Mouse (Mus musculus) layer of hippocampus, adult 9-11 months (tissue): ENCODE results near the gene Itgb1bp1.

Experiments used
- DNase-seq: peaks from one replicate; pipeline ENCODE4 v3.0.0; 2022

The Itgb1bp1 gene

DNA sequence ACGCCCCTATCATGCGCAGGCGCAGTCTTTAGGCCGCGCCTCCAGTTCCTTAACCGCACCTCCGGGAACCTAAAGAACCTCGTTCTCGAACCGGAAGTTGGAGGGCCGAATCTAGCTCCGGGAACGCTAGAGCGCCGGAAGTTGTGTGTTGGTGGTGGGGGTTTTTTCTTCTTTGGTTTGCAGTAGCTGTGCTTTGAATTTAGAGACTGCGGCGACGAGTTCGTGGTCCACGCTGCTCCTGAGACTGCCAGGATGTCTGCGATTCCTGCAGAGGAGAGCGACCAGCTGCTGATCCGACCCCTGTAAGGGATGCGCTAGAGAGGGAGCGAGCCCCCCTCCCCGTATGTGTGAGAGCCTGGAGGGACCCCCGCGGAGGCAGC is at the start of gene Itgb1bp1:
Gene Itgb1bp1, minus strand, starts transcription at position 42 of the 380 bp plus-strand sequence.
- DNase-seq: peak; percentile 98

DNA sequence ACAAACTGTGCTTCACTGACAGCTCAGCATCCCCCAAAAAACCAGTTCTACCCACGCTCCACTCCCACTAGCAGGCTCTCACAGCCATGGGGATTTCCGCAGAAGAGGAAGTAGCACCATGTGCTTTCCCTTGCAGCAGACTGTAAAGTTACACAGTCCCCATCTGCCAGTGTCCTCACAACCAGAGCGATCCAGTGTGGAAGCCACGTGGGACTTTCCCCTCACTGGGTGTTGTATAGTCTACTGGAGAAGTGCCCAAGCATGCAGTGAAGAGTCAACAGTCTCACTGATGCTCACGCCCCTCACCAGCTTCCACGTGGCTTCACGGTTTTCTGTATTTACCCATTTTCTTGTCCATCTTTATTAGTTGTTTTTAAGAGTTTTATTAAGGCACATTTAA is 49.8 kb upstream of the Itgb1bp1 start:
- DNase-seq: peak; percentile 91

DNA sequence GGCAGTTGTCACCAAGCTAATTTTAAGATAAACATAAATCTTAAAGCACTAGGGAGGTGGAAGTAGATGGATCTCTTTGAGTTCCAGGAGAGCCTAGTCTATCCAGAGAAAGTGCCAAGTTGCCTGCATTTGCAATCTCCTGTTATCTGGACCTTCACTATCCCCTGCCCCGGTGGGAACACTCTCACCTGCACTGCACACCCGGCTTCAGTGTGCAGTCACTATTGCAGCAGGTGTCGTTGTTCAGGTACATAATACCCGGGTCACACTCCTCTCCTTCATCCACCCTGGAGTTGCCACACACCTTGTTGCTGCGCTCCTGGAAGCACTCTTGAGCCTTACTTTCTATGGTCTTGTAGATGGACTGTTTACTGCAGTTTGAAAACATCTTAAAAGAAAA is 47.7 kb upstream of the Itgb1bp1 start:
- DNase-seq: no peak

DNA sequence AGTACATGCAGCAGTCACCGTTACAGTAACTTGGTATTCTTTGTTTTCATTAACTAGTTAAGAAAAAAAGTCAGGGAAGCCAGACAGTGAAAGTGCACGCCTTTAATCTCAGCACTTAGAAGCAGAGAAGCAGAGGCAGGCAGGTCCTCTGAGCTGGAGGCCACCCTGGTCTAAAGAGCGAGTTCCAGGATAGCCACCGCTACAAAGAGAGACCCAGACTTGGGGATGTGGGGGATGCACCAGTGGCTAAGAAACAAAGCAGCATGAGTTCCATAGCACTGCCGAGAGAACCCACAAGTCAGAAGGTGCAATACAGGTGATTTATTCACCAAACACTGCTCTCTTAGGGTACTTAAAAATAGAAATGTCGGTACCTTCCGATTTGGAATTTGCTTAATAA is 46.9 kb upstream of the Itgb1bp1 start:
- no peak for DNase-seq

DNA sequence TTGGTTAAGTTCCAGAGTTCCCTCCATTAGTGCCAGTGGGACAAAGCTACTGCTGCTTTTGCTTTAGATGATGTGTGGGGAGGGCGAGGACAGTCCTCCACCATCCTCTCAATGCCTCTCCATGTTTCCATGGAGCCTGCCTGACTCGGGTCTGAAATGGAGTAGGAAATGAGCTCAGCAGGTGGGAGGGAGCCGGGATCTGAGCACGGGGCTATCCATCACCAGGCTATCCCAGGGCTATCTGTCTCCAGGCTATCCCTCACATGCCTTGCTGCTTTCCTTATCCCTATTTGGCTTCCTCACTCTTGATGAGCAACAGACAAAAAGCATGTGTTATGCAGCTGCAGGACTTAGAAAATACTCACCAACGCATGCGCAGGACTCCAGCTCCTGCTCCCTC is 45.6 kb upstream of the Itgb1bp1 start:
- DNase-seq: no peak

DNA sequence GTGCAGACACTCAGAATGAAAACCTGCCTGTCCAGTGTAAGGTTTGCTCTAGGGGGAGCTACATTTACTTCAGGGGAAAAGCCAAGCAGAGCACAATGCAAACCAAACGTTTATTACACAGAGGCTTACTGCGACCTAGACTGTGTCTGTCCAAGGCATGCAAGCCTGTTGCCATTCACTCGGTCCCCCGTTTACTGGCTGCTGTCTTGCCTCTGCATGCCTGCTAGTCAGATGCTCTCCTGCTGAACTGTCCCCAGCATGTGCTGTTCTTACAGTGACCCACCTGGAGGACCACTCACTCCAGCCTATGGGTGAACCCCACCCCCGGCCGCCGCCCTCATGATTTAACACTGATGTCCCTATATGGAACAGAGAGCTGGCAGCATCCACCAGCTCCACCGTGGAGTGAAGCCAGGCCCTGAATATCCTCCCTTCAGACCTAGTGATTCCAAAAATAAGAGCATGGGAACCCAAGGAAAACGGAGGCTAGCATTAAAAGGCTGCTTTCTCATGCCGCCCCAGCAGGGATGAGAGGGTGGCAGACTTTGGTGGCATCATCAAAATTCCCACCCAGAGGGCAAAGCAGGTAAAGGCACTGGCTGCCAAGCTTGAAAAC is 45.0 kb upstream of the Itgb1bp1 start:
- DNase-seq: no peak

DNA sequence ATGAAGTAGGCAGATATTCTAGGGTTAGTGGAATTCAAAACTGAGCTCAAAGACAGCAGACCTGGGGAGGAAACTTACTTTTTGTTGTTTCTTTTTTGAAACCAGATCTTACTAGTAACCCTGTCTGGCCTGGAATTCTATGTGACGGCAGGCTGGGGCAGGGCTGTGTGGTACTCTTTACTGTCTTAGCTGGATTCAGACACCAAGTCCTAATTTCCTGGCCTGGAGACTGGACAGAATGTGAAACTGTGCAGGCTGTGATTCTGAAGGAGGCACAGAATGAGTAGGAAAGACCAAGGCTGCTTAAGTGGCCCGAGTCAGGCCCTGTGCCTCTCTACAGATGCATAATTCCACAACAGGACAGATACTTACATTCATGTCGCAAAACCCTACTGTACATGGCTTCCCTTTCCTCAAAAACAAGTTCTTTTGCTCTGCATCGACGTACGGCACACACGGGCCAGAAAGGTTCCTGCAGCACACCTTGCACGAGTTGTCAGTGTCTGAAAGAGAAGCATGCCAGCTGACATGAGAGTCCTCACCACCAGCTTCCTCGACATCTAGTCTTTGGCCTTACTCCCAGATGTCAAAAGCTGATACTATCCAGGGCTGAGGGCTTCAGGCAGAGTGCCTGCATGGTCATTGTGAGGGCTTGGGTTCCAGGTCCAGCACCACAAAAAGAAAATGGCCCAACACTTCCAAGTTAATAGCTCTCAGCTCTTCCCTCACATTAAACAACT is 43.7 kb upstream of the Itgb1bp1 start:
- no peak for DNase-seq

DNA sequence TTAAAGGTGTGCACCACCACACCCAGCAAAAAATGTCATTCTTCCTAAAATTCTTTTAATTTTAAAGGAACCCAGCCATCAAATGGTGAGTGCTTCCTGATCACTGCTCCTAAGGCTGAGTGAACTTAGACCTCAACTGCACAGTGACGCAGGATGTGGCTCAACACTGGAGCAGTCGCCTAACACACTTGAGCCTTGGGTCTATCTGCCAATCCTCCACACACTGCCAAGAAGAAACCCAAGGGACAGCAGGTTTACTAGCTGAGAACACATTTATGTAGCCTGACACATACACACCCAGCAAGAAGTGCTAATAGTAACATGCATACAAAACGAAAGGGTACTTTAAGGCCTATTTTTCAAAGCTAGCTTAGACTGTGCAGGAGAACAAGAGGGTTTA is 40.2 kb upstream of the Itgb1bp1 start:
- DNase-seq: no peak

DNA sequence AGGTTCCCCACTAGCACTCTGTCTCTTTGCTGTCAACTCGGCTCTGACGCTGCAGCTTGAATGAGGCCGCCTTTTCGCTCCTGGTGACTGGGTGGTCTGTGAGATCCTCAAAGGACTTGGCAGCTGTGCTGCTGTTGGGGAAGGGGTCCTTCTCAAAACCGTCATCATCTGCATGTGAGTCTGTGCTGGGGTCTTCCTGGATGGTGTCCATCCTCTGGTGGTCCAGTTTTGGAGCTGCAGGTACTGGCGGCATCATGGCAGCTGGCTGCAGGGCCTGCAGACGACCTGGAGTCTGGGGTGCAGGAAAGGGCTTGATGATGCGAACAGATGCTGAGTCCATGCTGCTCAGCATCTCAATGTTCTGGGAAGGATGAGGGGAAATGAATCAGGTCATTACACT is 39.2 kb upstream of the Itgb1bp1 start:
- no peak for DNase-seq

DNA sequence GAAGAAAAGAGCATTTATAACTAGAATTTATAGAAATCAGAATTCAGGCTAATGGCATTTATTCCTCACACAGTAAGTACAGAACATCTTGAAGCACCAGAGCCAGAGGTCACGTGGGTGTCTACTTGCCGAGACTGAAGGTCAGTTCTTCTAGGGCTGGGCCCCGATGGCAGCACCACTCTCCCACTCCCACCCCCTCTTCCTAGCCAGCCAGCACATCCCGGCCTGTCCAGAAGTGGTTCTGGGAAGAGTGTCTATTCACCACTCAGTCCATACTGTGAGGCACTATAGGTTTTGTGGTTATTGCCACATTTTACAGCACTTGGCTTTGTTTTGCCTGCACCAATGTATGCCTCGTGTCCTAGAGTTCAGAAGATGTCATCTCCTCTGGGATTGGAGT is 38.0 kb upstream of the Itgb1bp1 start:
- DNase-seq: no peak

DNA sequence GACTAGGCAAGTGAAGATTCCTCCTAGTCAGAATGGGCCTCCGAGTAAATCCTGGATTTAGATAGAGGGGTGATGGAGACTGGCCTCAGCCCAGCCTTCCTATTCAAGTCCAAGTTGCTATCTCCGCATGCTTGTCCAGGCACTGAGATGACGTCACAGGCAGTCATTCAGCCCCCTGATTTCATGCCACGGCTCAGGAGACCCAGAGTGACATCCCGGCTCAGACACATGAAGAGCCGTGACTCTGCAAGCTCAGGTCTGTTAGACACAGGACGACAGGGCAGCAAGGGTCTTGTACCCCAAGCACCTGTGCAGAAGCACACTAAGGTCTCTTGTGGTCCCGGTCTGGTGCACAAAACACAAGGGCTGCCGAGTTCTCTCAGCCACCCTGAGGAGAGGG is 36.8 kb upstream of the Itgb1bp1 start:
- DNase-seq: no peak

DNA sequence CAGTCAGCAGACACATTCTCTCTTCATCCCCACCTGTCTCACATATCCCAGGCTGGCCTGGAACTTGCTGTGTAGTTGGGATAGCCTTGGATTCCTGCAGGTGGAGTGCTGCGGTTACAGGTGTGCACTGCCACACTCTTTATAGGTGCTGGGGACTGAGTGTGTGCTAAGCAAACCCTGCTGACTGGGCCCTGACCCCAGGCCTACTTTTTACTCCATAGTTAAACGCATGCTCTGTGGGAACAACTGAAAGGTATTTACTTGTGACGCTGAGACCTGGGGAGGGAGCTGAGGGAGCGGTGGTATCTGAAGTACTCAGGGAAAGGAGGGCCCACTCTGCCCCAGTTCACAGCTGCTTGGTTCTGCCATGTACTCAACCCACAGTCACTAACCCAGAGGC is 36.2 kb upstream of the Itgb1bp1 start:
- DNase-seq: no peak

DNA sequence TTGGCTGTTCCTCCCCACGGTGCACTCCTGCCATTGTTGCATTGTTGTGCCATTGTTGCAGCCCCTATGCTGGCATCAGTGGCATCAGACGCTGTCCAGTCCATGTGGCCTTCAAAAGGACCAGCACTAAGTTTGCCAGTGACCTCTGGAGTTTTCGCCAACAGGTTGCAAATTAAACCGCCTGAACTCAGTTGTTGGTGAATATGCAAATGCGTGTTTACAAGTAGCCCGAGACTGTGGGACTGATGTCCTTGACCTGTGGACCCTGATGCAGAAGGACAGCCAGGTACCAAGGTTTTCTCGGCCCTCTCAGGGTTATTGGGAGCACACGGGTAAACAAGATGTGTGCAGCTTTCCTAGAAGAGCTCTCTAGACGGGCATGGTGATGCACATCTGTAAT is 35.1 kb upstream of the Itgb1bp1 start:
- DNase-seq: no peak

DNA sequence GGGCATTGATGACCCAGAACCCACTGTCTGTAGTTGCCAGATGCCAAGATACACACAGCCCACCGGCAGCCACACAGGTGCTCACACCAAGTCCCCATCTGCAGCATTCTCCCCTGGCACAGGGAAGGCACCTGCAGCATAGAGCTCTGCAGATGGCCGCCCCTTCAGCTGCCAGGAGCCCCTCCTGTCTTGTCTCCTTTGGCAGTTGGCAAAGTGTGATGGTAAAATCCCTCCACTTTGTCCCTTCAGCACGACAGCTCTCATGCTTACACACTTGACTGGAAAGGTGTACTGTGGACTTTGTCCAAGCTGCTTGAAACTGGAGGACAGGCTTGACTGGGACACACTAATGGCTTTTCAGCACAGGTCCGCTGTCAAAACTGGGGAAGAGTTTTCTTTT is 34.2 kb upstream of the Itgb1bp1 start:
- no peak for DNase-seq

DNA sequence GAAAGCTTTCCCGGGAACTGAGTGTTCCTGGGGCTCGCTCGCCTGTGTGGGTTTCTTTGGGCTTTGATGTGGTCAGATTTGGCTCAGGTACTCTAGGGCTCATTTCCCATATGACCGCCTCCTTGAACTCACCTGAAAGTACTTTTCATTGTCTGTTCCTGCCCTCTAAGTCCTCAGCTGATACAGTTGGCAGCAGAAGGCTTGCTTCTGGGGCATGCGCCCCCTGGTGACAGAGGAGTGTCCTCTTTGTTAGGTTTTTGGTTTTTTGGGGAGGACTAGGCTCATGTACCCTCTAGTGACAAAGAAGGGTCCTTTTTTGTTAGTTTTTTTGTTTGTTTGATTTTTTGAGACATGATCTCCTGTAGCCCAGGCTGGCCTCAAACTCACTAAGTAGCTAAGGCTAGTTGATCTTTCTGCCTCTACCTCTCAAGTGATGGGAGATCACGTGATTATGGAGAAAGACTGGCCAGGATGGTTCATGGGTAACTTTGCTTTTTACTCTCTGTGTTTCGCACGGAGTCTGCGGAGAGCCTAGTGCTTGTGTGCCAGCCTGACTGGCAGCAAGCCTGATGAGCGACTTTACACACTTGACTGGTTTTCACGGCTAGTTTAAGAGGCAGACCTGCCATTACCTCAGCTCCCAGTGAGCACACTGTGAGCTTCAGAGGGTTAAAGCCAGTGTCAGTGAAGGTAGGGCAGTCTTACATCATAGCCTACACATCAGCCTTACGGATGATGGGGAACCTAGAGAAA is 32.2 kb upstream of the Itgb1bp1 start:
- DNase-seq: peak; percentile 37

DNA sequence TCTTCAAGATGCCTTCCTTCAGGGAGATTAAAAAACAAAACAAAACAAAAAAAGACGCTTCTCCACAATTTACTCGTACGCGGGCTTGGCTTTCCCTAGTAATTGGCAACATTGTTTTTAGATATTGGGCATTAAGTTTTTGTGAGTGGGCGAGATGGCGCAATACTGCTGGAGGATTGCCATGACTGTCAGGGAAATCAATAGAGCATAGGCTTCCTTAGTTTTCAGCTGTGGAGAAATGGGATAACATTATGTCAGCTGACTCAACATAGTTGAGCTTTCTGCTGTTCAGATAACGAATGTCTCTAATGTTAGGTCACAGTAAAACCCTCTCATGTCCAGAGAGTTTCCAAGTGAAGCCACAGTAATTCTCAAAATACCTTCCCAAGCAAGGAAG is 30.8 kb upstream of the Itgb1bp1 start:
- peak; percentile 42 for DNase-seq

DNA sequence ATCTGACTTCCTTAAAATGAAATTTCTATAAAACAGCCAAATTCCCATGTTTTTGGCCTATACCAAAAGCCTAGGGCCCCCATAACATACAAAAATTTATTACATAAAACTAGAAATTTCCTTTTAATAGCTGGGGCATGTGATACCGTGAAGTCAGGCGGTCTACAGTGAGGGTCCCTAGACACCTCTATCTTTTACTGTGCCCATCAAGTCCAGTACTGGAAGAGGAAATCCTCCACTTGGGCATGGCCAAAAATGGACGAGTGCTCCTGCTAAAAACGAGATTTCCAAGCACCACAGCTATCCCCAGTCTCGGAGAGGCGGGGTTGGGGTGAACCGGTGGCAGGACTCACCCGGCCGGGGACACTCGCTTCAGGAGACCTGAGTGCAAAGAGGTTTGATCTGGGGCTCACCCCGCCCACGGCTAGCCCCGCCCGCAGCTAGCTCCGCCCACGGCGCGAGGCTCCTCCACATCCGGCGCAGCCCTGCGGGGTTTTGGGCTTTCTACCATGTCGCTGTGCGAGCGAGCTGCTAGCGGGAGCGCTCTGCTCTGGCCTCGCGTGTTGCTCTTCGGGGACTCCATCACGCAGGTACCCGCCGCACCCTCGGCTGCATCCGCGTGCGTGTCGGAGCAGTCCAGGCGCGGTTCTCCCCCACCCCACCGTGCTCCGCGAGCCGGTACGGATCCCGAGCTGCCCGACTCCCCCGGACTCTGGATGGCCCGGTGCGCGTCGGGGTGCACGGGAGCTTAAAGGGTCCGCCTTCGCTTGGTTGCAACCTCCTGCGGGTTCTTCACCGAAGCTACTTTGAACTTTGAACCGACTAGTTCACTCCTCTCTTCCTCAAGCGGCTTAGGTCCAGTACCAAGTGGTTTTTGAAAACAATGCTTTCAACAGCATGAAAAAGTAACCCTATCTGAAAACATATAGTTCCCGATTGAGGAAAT is 30.1 kb upstream of the Itgb1bp1 start, which contains the start of gene Iah1:
Gene Iah1, plus strand, starts transcription at position 467 of the 946 bp plus-strand sequence.
- peak; percentile 75 for DNase-seq

DNA sequence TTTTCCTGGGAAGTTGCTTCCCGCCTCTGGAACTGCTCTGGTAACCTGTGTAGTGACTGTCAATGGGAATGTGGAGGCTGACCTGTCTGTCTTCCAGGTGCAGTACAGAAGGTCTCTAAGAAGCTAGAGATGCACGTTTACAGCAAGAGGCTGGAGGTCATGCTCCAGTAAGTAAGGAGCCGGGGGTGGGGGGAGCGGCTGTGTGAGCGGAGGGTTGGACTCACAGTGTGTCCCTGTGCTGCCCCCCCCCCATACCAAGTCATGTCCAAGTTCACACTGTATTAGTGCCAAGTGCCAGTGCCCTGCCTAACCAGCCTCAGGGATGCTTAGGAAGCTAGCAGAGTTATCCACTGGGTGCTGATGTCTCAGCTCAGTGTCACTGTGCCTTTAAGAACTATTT is 26.1 kb upstream of the Itgb1bp1 start:
- no peak for DNase-seq

DNA sequence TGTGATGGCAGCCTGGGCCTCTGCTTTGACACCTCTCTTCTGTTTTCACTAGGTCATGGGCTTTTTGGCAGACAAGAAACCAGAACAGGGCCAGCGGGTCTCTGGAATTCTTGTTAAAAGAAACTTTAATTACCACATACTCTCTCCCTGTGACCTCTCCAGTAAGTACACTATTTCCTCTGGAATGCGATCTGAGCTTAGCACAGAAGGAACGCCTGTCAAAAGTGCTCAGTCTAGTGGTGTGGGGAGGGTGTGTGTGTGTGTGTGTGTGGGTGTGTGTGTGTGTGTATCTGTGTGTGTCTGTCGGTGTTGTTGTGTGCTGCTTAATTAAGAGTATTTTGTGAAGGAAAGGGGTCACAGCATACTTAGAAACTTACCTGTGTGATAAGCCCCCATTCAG is 20.6 kb upstream of the Itgb1bp1 start:
- no peak for DNase-seq

DNA sequence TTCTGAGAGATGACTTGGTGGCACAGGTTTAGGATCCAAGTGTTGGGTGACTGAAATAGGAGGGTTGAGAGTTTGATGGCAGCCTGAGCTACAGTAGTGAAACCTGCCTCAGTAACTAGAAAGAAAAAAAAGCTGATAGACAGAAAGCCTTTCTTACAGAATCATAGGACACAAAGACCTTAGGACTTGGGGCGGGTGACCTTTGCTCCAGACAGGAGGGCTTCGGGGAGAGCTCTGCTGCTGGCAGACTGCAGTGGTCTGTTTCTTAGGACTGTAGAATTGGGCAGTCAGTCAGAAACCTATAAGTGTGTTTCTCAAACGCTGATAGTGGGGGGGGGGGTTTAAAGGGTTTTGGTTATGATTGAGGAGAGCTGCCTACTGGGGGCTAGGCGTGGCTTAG is 19.7 kb upstream of the Itgb1bp1 start:
- no peak for DNase-seq

DNA sequence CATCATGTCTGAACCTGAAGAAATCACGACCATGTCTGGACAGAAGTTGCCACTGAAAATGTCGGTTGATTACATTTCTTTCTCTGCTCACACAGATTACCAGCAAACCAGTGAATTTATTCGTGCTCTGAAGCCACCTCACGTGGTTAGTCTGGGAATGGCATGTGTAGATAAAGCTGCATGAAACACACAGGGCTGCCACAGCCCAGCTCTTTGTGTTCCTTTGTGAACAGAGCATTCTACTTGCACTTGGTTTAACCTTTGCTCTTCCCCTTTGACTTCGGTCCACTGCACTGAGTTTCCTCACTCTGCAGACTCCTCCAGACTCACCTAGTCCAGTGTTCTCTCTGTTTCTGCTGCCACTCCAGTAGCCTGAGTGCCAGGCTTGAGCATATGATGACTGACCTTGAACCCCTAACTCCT is 16.3 kb upstream of the Itgb1bp1 start:
- no peak for DNase-seq

DNA sequence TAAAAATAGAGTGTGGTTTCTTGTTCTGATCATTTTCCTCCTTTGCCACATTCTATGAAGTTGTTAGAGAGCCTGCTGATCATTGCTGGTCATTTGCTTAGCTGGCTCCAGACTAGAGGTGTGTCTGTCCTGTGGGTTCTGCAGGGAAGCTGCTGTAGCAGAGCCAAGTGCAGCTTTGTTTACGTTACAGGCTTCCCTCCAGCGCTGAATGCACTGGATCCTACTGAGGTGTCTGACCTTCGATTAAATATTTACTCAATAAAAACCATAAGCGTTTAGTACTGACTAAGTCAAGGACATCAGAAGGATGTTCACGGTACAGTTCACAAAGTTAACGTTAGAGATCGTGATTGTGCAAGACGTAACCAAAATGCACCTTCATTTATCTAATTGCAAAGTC is 15.8 kb upstream of the Itgb1bp1 start:
- no peak for DNase-seq

DNA sequence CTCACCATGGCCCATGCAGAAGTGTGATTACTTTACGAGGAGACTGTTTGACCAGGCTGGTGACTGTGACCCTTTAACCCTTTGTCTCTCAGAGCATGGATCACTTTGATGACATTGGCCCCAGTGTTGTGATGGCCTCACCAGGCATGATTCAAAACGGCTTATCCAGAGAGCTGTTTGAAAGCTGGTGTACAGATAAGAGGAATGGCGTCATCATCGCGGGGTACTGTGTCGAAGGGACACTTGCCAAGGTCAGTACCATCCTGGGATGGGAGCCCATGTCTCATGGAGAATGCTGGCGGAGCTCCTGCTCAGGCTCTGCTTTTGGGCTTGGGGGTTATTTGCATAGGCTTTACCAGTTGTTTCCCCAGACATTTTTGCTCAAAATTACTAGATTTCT is 15.2 kb upstream of the Itgb1bp1 start:
- DNase-seq: no peak
